Mouse (Mus musculus): ENCODE data around the gene Grin2b.
"Not testable (repeated sequence)": the region's sequence is repeated elsewhere in the genome, so short reads cannot be mapped to it uniquely, and the experiment has no call there.

The Grin2b gene

GRCm38 (mm10) chr6:135789603-135790170 lies 383.6 kb downstream of the Grin2b start:
- DNase-seq, result no peak

- no peak for DNase-seq
Observed at GRCm38 (mm10) chr6:135774670-135775069, 398.6 kb downstream of the Grin2b start.

- no peak for DNase-seq
Observed at GRCm38 (mm10) chr6:135767572-135767971, 405.7 kb downstream of the Grin2b start.

- no peak for DNase-seq
Observed at GRCm38 (mm10) chr6:135758735-135759134, 414.6 kb downstream of the Grin2b start.

GRCm38 (mm10) chr6:135756075-135756474 lies 417.2 kb downstream of the Grin2b start:
- DNase-seq, result no peak

- DNase-seq, result no peak
Observed at GRCm38 (mm10) chr6:135748412-135749076, 424.8 kb downstream of the Grin2b start.

DNA sequence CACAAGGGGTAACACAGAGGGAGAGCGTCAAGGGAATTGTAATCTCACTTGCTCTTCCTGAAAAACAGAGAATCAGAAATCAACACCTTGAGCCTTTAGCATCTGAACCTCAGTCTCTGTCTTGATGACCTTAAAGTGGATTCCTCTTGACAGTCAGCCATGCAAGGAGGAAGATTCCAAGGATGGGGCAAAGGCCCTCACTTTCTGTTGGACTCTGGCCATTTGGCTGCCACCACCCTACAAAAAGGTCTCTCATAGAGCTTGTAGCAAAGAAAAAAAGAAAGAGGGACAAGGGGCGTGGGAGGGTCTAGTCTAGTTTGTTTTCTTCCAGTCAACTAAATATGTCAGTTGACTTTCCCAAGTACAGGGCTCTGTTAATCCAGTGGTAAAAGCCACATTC lies 427.7 kb downstream of the Grin2b start:
- DNase-seq, result no peak

- peak; percentile 25 for DNase-seq
Observed at GRCm38 (mm10) chr6:135734227-135734732, 439.0 kb downstream of the Grin2b start.

DNA sequence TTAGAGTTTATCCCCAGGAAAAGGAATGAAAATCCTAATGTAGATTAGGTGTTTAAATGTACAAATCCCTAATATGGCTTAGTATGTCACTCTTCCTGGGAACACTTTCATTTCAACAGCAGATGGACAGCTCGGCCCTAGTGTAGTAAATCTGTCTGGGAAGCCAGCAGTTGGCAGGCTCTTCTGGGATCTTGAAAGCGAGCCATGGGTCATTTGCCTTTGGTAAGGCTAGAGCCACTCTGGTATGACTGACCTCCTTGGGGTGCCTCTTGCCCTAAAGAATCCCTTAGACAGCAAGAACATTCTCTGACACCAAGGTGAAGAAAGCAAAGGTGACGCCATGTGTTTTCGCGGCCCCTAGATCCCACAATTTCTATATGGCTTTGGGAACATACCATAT lies 446.2 kb downstream of the Grin2b start:
- no peak for DNase-seq

DNA sequence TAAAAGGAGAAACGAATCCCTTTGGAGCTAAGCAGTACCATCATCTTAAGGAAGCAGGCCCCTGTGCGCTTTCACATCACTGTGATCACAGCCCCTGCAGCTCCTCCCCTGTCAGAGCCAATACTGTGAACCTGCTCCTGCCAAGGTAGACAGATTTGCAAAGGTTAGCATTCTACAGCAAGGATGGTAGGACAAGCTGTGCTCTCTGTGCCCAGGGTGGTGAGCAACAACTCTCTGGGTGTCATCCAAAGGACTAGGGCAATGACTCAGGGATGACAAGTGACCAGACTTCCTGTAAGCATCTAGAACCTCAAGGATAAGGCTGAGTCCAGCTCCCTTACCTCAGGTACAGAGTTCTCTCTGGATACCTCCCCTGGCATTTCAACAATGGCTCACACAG lies 451.6 kb downstream of the Grin2b start:
- no peak for DNase-seq

GRCm38 (mm10) chr6:135714906-135715305 lies 458.4 kb downstream of the Grin2b start:
- no peak for DNase-seq

- DNase-seq, result no peak
Observed at GRCm38 (mm10) chr6:135714236-135714635, 459.1 kb downstream of the Grin2b start.

DNA sequence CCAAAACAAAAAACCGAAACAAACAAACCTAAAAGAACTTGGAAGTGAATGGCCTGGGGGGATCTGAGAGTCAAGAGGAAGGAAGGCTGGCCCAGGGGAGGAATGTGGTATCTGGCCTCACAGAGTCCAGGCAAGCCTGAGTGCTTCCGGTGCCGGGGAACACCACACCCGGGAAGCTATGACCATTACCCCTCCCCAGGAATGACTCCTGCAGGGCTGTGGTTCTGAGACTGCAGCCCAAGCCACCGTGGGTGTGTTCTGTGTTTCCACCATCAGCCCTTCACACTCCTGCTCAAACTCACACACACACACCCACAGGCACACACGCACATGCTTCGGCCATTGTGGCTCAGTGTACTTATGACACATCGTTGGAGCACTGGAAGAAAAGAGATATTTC lies 459.6 kb downstream of the Grin2b start:
- no peak for DNase-seq

DNA sequence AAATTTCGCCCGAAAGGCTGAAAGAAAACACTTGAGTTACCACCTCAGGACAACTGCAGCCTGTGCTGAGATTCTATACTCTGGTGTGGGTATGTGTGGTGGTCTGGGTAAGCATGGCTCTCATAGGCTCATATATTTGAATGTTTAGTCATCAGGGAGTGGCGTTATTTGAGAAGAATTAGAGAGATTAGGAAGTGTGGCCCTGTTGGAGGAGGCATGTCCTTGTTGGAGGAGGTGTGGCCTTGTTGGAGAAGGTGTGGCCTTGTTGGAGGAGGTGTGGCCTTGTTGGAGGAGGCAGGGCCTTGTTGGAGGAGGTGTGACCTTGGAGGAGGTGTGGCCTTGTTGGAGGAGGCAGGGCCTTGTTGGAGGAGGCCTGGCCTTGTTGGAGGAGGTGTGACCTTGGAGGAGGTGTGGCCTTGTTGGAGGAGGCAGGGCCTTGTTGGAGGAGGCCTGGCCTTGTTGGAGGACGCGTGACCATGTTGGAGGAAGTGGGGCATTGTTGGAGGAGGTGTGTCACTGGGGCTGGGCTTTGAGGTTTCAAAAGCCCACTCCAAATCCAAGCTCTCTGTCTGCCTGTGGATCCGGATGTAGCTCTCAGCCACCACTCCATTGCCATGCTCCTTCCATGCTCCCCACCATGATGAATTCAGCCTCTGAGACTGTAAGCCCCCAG lies 466.3 kb downstream of the Grin2b start:
- not testable (repeated sequence) for DNase-seq

GRCm38 (mm10) chr6:135703655-135704054 lies 469.7 kb downstream of the Grin2b start:
- no peak for DNase-seq

DNA sequence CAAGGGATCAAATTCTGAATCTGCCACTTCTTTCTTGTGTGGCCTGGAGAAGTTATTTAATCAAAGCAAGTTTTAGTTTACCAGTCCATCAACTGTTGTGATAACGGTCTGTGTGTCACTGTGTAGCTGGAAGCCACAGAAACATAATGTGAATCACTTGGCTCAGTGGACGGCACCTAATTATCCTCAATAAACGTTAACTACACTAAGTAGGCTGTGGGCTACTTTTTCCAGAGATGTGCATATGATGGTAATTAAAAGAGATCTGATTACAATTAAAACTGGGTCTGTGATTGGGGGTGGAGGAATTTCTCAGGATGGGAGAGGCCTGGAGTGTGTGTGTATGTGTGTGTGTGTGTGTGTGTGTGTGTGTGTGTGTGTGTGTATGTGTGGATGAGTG lies 471.9 kb downstream of the Grin2b start:
- DNase-seq, result no peak

DNA sequence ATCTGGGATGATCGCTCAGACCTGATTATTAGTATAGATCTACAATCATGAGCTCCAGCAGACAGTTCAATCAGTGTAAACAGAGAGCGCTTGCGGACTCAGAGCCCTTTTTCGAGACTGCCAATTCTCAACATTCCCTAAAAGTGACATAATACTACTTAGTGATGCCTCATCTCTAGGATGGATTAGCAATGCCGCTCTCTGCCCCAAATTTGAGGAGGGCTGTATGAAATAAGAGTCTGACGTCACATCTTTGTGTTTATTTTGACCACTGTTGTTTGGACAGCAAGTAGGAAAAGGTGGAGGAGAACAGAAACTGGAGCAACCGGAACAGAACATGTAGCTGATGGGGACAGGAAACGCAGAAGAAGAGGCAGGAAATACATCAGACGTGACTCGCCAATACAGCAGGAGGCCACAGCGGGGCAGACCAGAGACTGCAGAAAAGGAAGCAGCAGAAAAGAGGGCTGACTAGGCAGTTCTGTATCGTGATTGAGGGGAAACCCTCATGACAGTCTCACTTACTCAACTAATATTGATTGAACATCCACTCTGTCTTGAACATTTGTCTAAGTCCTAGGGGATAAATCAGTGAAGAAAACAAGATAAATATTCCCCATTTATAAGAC lies 472.5 kb downstream of the Grin2b start:
- no peak for DNase-seq

GRCm38 (mm10) chr6:135692533-135692932 lies 480.8 kb downstream of the Grin2b start:
- no peak for DNase-seq

DNA sequence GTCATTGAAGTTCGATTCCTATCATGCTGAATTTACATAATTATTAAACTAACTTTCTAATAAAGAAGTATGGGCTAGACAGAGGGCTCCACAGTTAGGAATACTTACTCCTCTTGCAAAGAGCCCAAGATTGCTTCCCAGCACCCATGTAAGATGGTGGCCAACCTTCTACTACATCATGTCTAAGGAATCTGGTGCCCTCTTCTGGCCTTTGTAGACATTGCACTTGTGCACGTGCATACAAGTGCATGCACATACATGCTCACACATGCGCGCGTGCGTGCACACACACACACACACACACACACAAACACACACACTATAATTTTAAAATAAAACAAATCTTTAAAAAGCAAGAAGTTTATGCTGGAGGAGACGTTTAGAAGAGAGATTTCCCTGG lies 481.8 kb downstream of the Grin2b start:
- DNase-seq, result no peak

- peak; percentile 84 for DNase-seq
Observed at GRCm38 (mm10) chr6:135687926-135688325, 485.4 kb downstream of the Grin2b start.

- DNase-seq, result no peak
Observed at GRCm38 (mm10) chr6:135684206-135684605, 489.1 kb downstream of the Grin2b start.

GRCm38 (mm10) chr6:135681423-135681822 lies 491.9 kb downstream of the Grin2b start:
- not testable (repeated sequence) for DNase-seq

- no peak for DNase-seq
Observed at GRCm38 (mm10) chr6:135680105-135680710, 493.1 kb downstream of the Grin2b start.
